Comparison of ENCODE assay signal across 9 mouse cellular contexts in the genomic region with DNA sequence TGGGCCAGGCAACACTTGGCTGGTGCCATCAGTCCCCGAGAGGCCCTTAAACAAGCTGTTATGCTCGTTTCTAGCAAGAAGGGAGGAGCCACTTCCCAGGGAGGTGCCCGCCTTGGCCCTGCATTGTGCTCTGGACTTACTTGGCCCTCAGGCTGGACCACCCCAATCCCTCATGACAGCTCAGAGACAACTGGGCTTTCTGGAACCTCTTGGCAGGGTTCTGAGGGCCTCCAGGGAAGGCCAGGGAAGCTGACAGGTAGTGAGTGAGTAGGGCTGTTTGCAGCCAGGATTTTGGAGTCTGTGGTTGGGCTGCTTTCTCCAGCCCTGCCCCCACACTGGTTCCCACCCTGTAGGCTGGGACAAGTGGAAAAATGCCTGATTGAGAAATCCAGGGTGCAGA.
DNase-seq lines count a peak whose midpoint lies in the region; ATAC-seq and TF ChIP-seq lines count a peak whose summit lies in the region.
"Had no signal": no experiment of that assay in that cellular context is flagged by ENCODE, and none has a peak within 500 bp of the region (broad histone marks: within the 10 kb centered on the region; RNA-seq: fewer than 3 reads in every experiment).

No protein-coding gene starts in this region.

- H3K4me2 ChIP-seq in hindbrain, embryonic 16.5 days (ENCODE audit: low read length), result no peak overlapping the region
- no peak overlapping the region for H3K4me2 ChIP-seq in hindbrain, embryonic 12.5 days (replicated peaks)
- no peak overlapping the region for H3K4me2 ChIP-seq in intestine, embryonic 16.5 days (ENCODE audit: low read depth, low read length)
- H3K4me2 ChIP-seq in forebrain, embryonic 11.5 days (ENCODE audit: low read depth, low read length, severe bottlenecking), result no peak overlapping the region
- H3K4me2 ChIP-seq: liver, embryonic 15.5 days had no signal

- no peak overlapping the region for H3K27ac ChIP-seq in hindbrain, embryonic 16.5 days (ENCODE audit: low read depth, low read length)
- H3K27ac ChIP-seq in hindbrain, embryonic 12.5 days, result no peak overlapping the region
- peak overlapping the region; percentile 76 for H3K27ac ChIP-seq in gastrocnemius, adult 2 months
- peak overlapping the region; percentile 50; the same call in 1 of the 2 replicates for H3K27ac ChIP-seq in intestine, embryonic 16.5 days (ENCODE audit: low read length)
- H3K27ac ChIP-seq in forebrain, embryonic 11.5 days (ENCODE audit: low read depth, low read length), result no peak overlapping the region
- H3K27ac ChIP-seq: liver, embryonic 15.5 days had no signal

- peak; percentile 43; the same call in 1 of the 2 replicates for ATAC-seq in hindbrain, embryonic 16.5 days
- ATAC-seq in hindbrain, embryonic 12.5 days (ENCODE audit: low FRiP score), result no peak
- ATAC-seq in intestine, embryonic 16.5 days, result no peak
- no peak for ATAC-seq in forebrain, embryonic 11.5 days (replicated peaks; ENCODE audit: low FRiP score)

- no peaks in the 10 kb centered on the region for H3K27me3 ChIP-seq in hindbrain, embryonic 16.5 days (replicated peaks; ENCODE audit: control insufficient read depth, insufficient read depth, low read length)
- H3K27me3 ChIP-seq in hindbrain, embryonic 12.5 days, result no peaks in the 10 kb centered on the region
- no peaks in the 10 kb centered on the region for H3K27me3 ChIP-seq in intestine, embryonic 16.5 days (replicated peaks; ENCODE audit: control insufficient read depth, insufficient read depth, low read length)
- H3K27me3 ChIP-seq in forebrain, embryonic 11.5 days (ENCODE audit: control insufficient read depth, insufficient read depth, low read length), result no peaks in the 10 kb centered on the region
- H3K27me3 ChIP-seq: liver, embryonic 15.5 days had no signal

- no peaks in the 10 kb centered on the region for H3K36me3 ChIP-seq in hindbrain, embryonic 16.5 days (ENCODE audit: control insufficient read depth, insufficient read depth, low read length)
- no peaks in the 10 kb centered on the region for H3K36me3 ChIP-seq in hindbrain, embryonic 12.5 days
- no peaks in the 10 kb centered on the region for H3K36me3 ChIP-seq in intestine, embryonic 16.5 days (ENCODE audit: control insufficient read depth, insufficient read depth, low read length)
- no peaks in the 10 kb centered on the region for H3K36me3 ChIP-seq in forebrain, embryonic 11.5 days (ENCODE audit: control insufficient read depth, insufficient read depth, low read length)
- H3K36me3 ChIP-seq: liver, embryonic 15.5 days had no signal

- no peaks in the 10 kb centered on the region for H3K9me3 ChIP-seq in hindbrain, embryonic 16.5 days (ENCODE audit: control insufficient read depth, low read length)
- H3K9me3 ChIP-seq in hindbrain, embryonic 12.5 days (replicated peaks), result no peaks in the 10 kb centered on the region
- no peaks in the 10 kb centered on the region for H3K9me3 ChIP-seq in intestine, embryonic 16.5 days (ENCODE audit: control insufficient read depth, low read length)
- no peaks in the 10 kb centered on the region for H3K9me3 ChIP-seq in forebrain, embryonic 11.5 days (ENCODE audit: control insufficient read depth, low read length)
- H3K9me3 ChIP-seq: liver, embryonic 15.5 days had no signal

- 41% methylated on average over 3 of the region's 3 CpGs for WGBS in hindbrain, embryonic 16.5 days
- whole genome bisulfite sequencing in hindbrain, embryonic 12.5 days, result 34% methylated on average over 3 of the region's 3 CpGs
- WGBS in intestine, embryonic 16.5 days, result 23% methylated on average over 3 of the region's 3 CpGs
- 41% methylated on average over 3 of the region's 3 CpGs for WGBS in forebrain, embryonic 11.5 days

- H3K4me3 ChIP-seq in hindbrain, embryonic 16.5 days (ENCODE audit: low read length), result no peak overlapping the region
- no peak overlapping the region for H3K4me3 ChIP-seq in hindbrain, embryonic 12.5 days
- no peak overlapping the region for H3K4me3 ChIP-seq in gastrocnemius, adult 2 months
- no peak overlapping the region for H3K4me3 ChIP-seq in intestine, embryonic 16.5 days (ENCODE audit: low read length)
- H3K4me3 ChIP-seq in forebrain, embryonic 11.5 days (ENCODE audit: low read depth, low read length), result no peak overlapping the region
- H3K4me3 ChIP-seq: liver, embryonic 15.5 days had no signal

- peak; percentile 58 for DNase-seq in gastrocnemius, adult 2 months
- peak; percentile 43 for DNase-seq in ovary, postnatal 14 days (ENCODE audit: low spot score)
- DNase-seq in thymus, postnatal 4 days, result no peak
- DNase-seq in forebrain, embryonic 11.5 days (ENCODE audit: low spot score), result no peak
- DNase-seq in embryo, embryonic 10.5 days (ENCODE audit: low spot score), result no peak

- H3K9ac ChIP-seq in hindbrain, embryonic 16.5 days (ENCODE audit: low read depth, low read length), result no peak overlapping the region
- no peak overlapping the region for H3K9ac ChIP-seq in hindbrain, embryonic 12.5 days
- peak overlapping the region; percentile 22; the same call in 1 of the 2 replicates for H3K9ac ChIP-seq in intestine, embryonic 16.5 days (ENCODE audit: low read depth, low read length)
- H3K9ac ChIP-seq in forebrain, embryonic 11.5 days (ENCODE audit: low read length), result no peak overlapping the region
- H3K9ac ChIP-seq: liver, embryonic 15.5 days had no signal

- peaks cover 6% of the 10 kb centered on the region; the same call in 1 of the 2 replicates for H3K4me1 ChIP-seq in hindbrain, embryonic 16.5 days (ENCODE audit: control insufficient read depth, insufficient read depth, low read depth, low read length)
- peaks cover 11% of the 10 kb centered on the region for H3K4me1 ChIP-seq in hindbrain, embryonic 12.5 days
- peaks cover 38% of the 10 kb centered on the region for H3K4me1 ChIP-seq in intestine, embryonic 16.5 days (ENCODE audit: control insufficient read depth, insufficient read depth, low read length)
- no peaks in the 10 kb centered on the region for H3K4me1 ChIP-seq in forebrain, embryonic 11.5 days (replicated peaks; ENCODE audit: control insufficient read depth, insufficient read depth, low read length)

- TF ChIP-seq CTCF in gastrocnemius, adult 2 months (IDR thresholded peaks at IDR 0.05), result no peak

- intact Hi-C loops in gastrocnemius, adult 2 months (cut with DNase I), result no loop called here

Comparison
In these comparisons a context has a peak if more than half of its experiments do, and no peak if none do; other contexts are left out.
1. H3K27ac ChIP-seq: peak in gastrocnemius, adult 2 months (single experiment) and intestine, embryonic 16.5 days (single experiment); none in hindbrain, embryonic 16.5 days (single experiment), hindbrain, embryonic 12.5 days (single experiment) and forebrain, embryonic 11.5 days (single experiment).
2. DNase-seq: peak in gastrocnemius, adult 2 months (single experiment) and ovary, postnatal 14 days (single experiment); none in thymus, postnatal 4 days (single experiment), forebrain, embryonic 11.5 days (single experiment) and embryo, embryonic 10.5 days (single experiment).